Mouse (Mus musculus) lung, adult 2 months (tissue): ENCODE measurements at regions not wholly inside any gene's neighbourhood (a gene's known extent, or its start where the extent isn't known, plus 50 kb on each side); places are given as distances from the start of the nearest gene placed in this dataset.

Source experiments
- CTCF ChIP-seq: fragments of 200-500 bp; IDR thresholded peaks from 2 replicates; pipeline ENCODE4 v1.5.1; 2011; ENCODE audit warnings: mild to moderate bottlenecking, low read length, control low read depth; ENCODE audit not compliant: insufficient read depth
- POLR2A ChIP-seq: fragments of 200-500 bp; IDR thresholded peaks from 2 replicates; pipeline ENCODE4 v1.6.1; 2011; ENCODE audit warnings: low read depth, mild to moderate bottlenecking, control low read depth, low read length, borderline replicate concordance; ENCODE audit errors: extremely low read depth

DNA sequence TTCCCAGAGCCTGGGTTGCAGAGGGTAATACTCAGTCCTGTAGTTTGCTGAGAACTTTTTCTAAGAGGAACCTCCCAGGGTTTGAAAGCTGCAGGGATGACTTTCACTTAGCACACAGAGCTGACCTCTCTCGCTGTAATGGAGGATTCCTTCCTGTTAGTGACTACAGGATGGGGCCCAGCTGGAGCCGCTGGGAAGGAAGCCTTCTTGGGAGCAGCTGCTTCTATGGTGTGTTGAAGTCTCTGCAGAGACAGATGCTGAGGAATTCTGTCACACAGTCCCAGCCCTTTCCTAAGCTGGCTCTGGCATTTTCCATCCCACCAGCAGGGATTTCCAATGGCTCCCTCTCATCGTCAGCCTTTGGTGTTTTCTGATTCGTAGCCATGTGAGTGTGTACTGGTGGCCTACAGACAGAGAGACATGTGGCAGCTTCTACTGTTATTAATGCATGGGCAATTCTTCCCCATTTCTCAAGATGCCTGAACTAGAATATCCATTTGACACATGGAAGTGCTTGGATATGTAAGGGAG lies 90.9 kb downstream of the Gm26897 start:
- TF ChIP-seq POLR2A (no peak), CTCF (no peak)
